Mouse (Mus musculus) myocyte (in vitro differentiated cells): ENCODE results near the gene Copg2. TPM values are rescaled to one million over a fixed set of nuclear protein-coding genes. Genes with fewer than 3 reads are reported as not detected.

Experiments
- H3K27me3 ChIP-seq: one replicate; pipeline ENCODE4 v1.6.1; 2011; ENCODE audit not compliant: control insufficient read depth, insufficient read depth, insufficient read length
- H3K36me3 ChIP-seq: one replicate; pipeline ENCODE4 v1.6.1; 2011; ENCODE audit not compliant: control insufficient read depth, insufficient read depth
- H3K4me2 ChIP-seq: one replicate; pipeline ENCODE4 v1.6.1; 2011; ENCODE audit warnings: low read depth, control low read depth
- H3K4me3 ChIP-seq: one replicate; pipeline ENCODE4 v1.5.1; 2011; ENCODE audit warnings: mild to moderate bottlenecking, control low read depth, moderate library complexity
- H3K79me2 ChIP-seq: one replicate; pipeline ENCODE4 v1.6.1; 2011; ENCODE audit not compliant: control insufficient read depth, insufficient read depth
- H3ac ChIP-seq: one replicate; pipeline ENCODE4 v1.6.1; 2011; ENCODE audit not compliant: control insufficient read depth, insufficient read length
- CEBPB ChIP-seq: IDR thresholded peaks from 2 replicates; pipeline ENCODE4 v1.6.1; 2011; ENCODE audit warnings: mild to moderate bottlenecking, moderate library complexity; ENCODE audit not compliant: poor library complexity, insufficient read depth, severe bottlenecking
- E2F4 ChIP-seq: IDR thresholded peaks from one replicate; pipeline ENCODE4 v1.6.1; 2011; ENCODE audit warnings: mild to moderate bottlenecking, control low read depth, moderate library complexity; ENCODE audit not compliant: insufficient read depth
- MAX ChIP-seq: IDR thresholded peaks from one replicate; pipeline ENCODE4 v1.6.1; 2011; ENCODE audit warnings: low read depth, mild to moderate bottlenecking, control low read depth
- MYOD1 ChIP-seq, 3 experiments: IDR thresholded peaks; one replicate each; pipeline ENCODE4 v1.6.1; 2011; ENCODE audit warnings: control low read depth in 2 of 3, low read depth in 2 of 3, mild to moderate bottlenecking in 2 of 3, moderate library complexity in 1 of 3; ENCODE audit not compliant: insufficient read length in 2 of 3, control insufficient read depth in 1 of 3
- MYOG ChIP-seq, 3 experiments: IDR thresholded peaks; one replicate each; pipeline ENCODE4 v1.6.1; 2011; ENCODE audit warnings: control low read depth in 2 of 3, low read depth in 2 of 3, mild to moderate bottlenecking in 2 of 3; ENCODE audit not compliant: insufficient read length in 2 of 3, control insufficient read depth in 1 of 3, insufficient read depth in 1 of 3
- POLR2A ChIP-seq: IDR thresholded peaks from one replicate; pipeline ENCODE4 v1.6.1; 2011; ENCODE audit warnings: low read depth, mild to moderate bottlenecking, control low read depth, moderate library complexity; ENCODE audit not compliant: insufficient read length
- POLR2AphosphoS2 ChIP-seq: IDR thresholded peaks from one replicate; pipeline ENCODE4 v1.6.1; 2011; ENCODE audit warnings: low read depth, control low read depth; ENCODE audit not compliant: insufficient read length
- REST ChIP-seq: IDR thresholded peaks from one replicate; pipeline ENCODE4 v1.6.1; 2011; ENCODE audit warnings: mild to moderate bottlenecking, control low read depth, moderate library complexity; ENCODE audit not compliant: insufficient read depth, insufficient read length
- SRF ChIP-seq: IDR thresholded peaks from one replicate; pipeline ENCODE4 v1.6.1; 2011; ENCODE audit warnings: low read depth; ENCODE audit not compliant: control insufficient read depth, insufficient read length
- TCF12 ChIP-seq: IDR thresholded peaks from one replicate; pipeline ENCODE4 v1.6.1; 2011; ENCODE audit warnings: mild to moderate bottlenecking, control low read depth; ENCODE audit not compliant: poor library complexity, insufficient read depth, severe bottlenecking
- TCF3 ChIP-seq: IDR thresholded peaks from one replicate; pipeline ENCODE4 v1.6.1; 2011; ENCODE audit warnings: low read depth, control low read depth; ENCODE audit not compliant: insufficient read length
- USF1 ChIP-seq: IDR thresholded peaks from one replicate; pipeline ENCODE4 v1.6.1; 2011; ENCODE audit warnings: low read depth, mild to moderate bottlenecking, control low read depth, moderate library complexity
- polyA plus RNA-seq: library from polyadenylated mRNA; unstranded; fragments of >200 nt; fragmentation: generic; extraction: Trizol; gene quantifications from one replicate; pipeline ENCODE4 v1.2.1, GENCODE M21; 2012; ENCODE audit warnings: missing spikeins

The Copg2 gene
- polyA plus RNA-seq, 1 experiment: 26.6 TPM

- Histone ChIP-seq H3K27me3 (no peaks in the 10 kb centered on the region), H3K4me3 (no peak overlapping the region), H3ac (no peak overlapping the region), H3K4me2 (peak overlapping the region; percentile 28), H3K79me2 (no peaks in the 10 kb centered on the region), H3K36me3 (peaks cover 15% of the 10 kb centered on the region)
- TF ChIP-seq REST: no peak
- TF ChIP-seq TCF12: peak; percentile 64
- peak in 2 of 3 experiments; percentile 73 to 74 for TF ChIP-seq MYOD1 (IDR thresholded peaks at IDR 0.05; ENCODE audit: control insufficient read depth in 1 of 3, insufficient read length in 2 of 3, low read depth in 2 of 3)
- TF ChIP-seq USF1: no peak
- TF ChIP-seq MYOG (IDR thresholded peaks at IDR 0.05; ENCODE audit: control insufficient read depth in 1 of 3, insufficient read depth in 1 of 3, insufficient read length in 2 of 3, low read depth in 2 of 3): peak in 2 of 3 experiments; percentile 57 to 61
Measured at GRCm38 (mm10) chr6:30891761-30892160, 4.8 kb downstream of the Copg2 start.

GRCm38 (mm10) chr6:30884856-30885255 lies 11.7 kb downstream of the Copg2 start:
- H3K79me2 ChIP-seq: no peaks in the 10 kb centered on the region
- no peak for TF ChIP-seq MYOD1 (IDR thresholded peaks at IDR 0.05; ENCODE audit: control insufficient read depth in 1 of 3, insufficient read length in 2 of 3, low read depth in 2 of 3)
- no peak for TF ChIP-seq POLR2AphosphoS2
- no peak for TF ChIP-seq REST
- no peak for TF ChIP-seq CEBPB
- no peak for TF ChIP-seq POLR2A
- TF ChIP-seq MAX: no peak
- no peak for TF ChIP-seq E2F4
- no peak for TF ChIP-seq TCF12
- H3K36me3 ChIP-seq: peaks cover 20% of the 10 kb centered on the region

GRCm38 (mm10) chr6:30883491-30883890 lies 13.1 kb downstream of the Copg2 start:
- TF ChIP-seq TCF3 (no peak), CEBPB (peak; percentile 71), SRF (no peak), MAX (no peak)
- Histone ChIP-seq H3ac (no peak overlapping the region), H3K36me3 (peaks cover 25% of the 10 kb centered on the region), H3K4me2 (no peak overlapping the region), H3K4me3 (no peak overlapping the region), H3K27me3 (no peaks in the 10 kb centered on the region), H3K79me2 (no peaks in the 10 kb centered on the region)

More at GRCm38 (mm10) chr6:30884856-30885255, 11.7 kb downstream of the Copg2 start:
- no peaks in the 10 kb centered on the region for H3K27me3 ChIP-seq
- no peak overlapping the region for H3K4me3 ChIP-seq
- H3ac ChIP-seq: no peak overlapping the region
- no peak overlapping the region for H3K4me2 ChIP-seq

- Histone ChIP-seq H3ac (no peak overlapping the region), H3K4me2 (peak overlapping the region; percentile 38), H3K27me3 (no peaks in the 10 kb centered on the region), H3K4me3 (no peak overlapping the region), H3K79me2 (no peaks in the 10 kb centered on the region), H3K36me3 (peaks cover 25% of the 10 kb centered on the region)
- TF ChIP-seq MAX (no peak), REST (no peak), MYOG (IDR thresholded peaks at IDR 0.05; ENCODE audit: control insufficient read depth in 1 of 3, insufficient read depth in 1 of 3, insufficient read length in 2 of 3, low read depth in 2 of 3) (no peak), CEBPB (no peak), TCF3 (no peak), SRF (no peak), POLR2AphosphoS2 (no peak), TCF12 (no peak), USF1 (no peak), MYOD1 (IDR thresholded peaks at IDR 0.05; ENCODE audit: control insufficient read depth in 1 of 3, insufficient read length in 2 of 3, low read depth in 2 of 3) (no peak), E2F4 (no peak), POLR2A (no peak)
Measured at GRCm38 (mm10) chr6:30876661-30877060, 19.9 kb downstream of the Copg2 start.

GRCm38 (mm10) chr6:30866501-30866900 lies 30.1 kb downstream of the Copg2 start:
- H3K79me2 ChIP-seq: no peaks in the 10 kb centered on the region
- no peak overlapping the region for H3K4me2 ChIP-seq
- no peak overlapping the region for H3ac ChIP-seq
- peaks cover 3% of the 10 kb centered on the region for H3K36me3 ChIP-seq
- no peaks in the 10 kb centered on the region for H3K27me3 ChIP-seq
- TF ChIP-seq MYOG (IDR thresholded peaks at IDR 0.05; ENCODE audit: control insufficient read depth in 1 of 3, insufficient read depth in 1 of 3, insufficient read length in 2 of 3, low read depth in 2 of 3) (peak; percentile 26 to 66 (median 52)), POLR2AphosphoS2 (no peak), MYOD1 (IDR thresholded peaks at IDR 0.05; ENCODE audit: control insufficient read depth in 1 of 3, insufficient read length in 2 of 3, low read depth in 2 of 3) (peak; percentile 51 to 73 (median 65))
- no peak overlapping the region for H3K4me3 ChIP-seq
